Mouse (Mus musculus) testis, adult 2 months (tissue): ENCODE results near the gene Ddx27.

Experiments
- CTCF ChIP-seq: fragments of 200-500 bp; IDR thresholded peaks from 2 replicates; pipeline ENCODE4 v1.5.1; 2012; ENCODE audit warnings: low read depth, mild to moderate bottlenecking, inconsistent platforms, low read length, moderate library complexity; ENCODE audit not compliant: control insufficient read depth, insufficient read depth, insufficient replicate concordance
- POLR2A ChIP-seq: fragments of 200-500 bp; IDR thresholded peaks from 2 replicates; pipeline ENCODE4 v1.6.1; 2012; ENCODE audit warnings: low read depth, mild to moderate bottlenecking, inconsistent platforms, low read length, moderate library complexity; ENCODE audit not compliant: control insufficient read depth

- TF ChIP-seq CTCF (no peak), POLR2A (no peak)
Observed at GRCm38 (mm10) chr2:167064601-167065295, 49.8 kb downstream of the Ddx27 start.
